Mouse (Mus musculus) NIH3T3 (cell line): ENCODE measurements at regions not wholly inside any gene's neighbourhood (a gene's known extent, or its start where the extent isn't known, plus 50 kb on each side); places are given as distances from the start of the nearest gene placed in this dataset.
"Not testable (repeated sequence)": the region's sequence is repeated elsewhere in the genome, so short reads cannot be mapped to it uniquely, and the experiment has no call there.

Source experiments
- DNase-seq: peaks from one replicate; pipeline ENCODE4 v3.0.0-alpha.2; 2012; ENCODE audit warnings: low read depth

DNA sequence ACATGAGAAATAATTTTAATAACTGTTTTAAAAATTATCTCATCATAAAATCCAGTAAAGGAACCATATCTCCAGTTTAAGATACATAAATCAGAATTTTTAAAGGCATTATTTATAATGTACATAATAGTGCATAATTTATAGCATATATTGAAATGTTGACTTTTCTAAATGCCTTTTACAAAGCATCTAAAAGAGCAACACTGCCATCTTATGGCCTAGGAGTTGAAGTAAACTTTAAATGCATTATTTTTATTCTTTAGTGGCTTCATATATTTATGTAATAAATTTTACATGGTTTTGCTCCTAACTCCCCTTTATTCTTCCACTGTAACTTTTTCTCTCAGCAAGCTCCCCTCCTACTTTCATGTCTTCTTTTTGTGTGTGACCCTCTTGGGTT is 90.6 kb downstream of the 4921511C20Rik start:
- peak; percentile 51 for DNase-seq

DNA sequence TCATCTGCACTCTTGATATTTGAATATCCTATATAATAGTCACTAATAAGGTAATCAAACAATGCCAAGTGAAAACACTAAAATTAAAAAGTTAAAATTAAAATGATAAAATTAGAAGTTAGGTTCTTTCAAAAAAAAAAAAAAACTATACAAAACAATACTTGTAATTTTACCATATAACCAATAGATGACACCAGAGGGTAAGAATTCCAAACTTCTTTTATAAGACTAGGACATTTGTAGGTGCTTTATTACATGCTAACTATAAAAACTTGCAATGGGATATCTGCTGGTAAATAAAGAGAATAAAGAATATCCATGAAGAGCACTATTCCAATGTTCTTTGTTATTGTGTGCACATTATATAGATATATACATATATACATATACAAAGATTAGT is 125.0 kb downstream of the 4921511C20Rik start:
- no peak for DNase-seq

DNA sequence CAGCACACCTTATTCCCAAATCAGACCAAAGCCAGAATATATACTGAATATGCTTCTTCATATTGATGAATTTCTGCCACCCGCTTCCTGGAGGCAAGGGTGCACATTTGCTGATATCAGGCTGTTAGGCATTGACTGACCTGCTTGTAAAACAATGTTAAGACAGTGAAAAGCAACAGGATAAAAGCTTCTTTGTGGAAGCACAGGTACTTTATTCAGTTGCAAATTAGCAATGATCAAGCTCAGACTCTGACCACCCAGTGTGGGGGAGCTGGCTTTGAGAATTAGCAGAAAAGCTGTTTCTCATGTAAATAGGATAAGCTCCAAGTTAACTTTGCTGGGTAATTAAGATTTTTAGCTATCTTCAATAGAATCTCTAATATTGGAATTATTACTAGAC is 130.4 kb downstream of the 4921511C20Rik start:
- not testable (repeated sequence) for DNase-seq

DNA sequence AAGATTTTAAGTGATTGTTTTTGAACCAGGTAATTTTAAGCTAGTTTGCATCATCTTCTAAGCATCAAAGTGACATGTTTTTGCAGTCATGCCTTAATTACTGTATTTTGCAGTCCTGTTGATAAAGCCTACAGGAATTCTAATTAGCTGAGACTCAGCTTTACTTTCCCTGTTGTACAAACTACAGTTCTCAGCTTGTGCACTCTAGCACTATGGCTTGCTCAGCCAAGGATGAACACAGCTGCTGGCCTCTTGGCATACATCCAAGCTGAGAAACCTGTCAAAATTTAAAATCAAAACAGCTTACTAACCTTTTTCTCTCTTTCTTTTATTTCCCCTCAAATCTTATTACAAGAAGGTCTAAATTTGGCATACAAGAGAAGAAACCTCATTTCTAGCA is 159.9 kb downstream of the 4921511C20Rik start:
- DNase-seq, result no peak
